Mouse (Mus musculus) cortical plate, adult 2 months (tissue): Measurements from ENCODE around the gene Rpl9-ps6. TPM values are rescaled to one million over a fixed set of nuclear protein-coding genes. Genes with fewer than 3 reads are reported as not detected.

Experiments used
- H3K27ac ChIP-seq: fragments of 200-500 bp; 2 replicates; pipeline ENCODE4 v1.5.1; 2012; ENCODE audit warnings: low read length, control low read depth, inconsistent platforms; ENCODE audit not compliant: insufficient read depth
- H3K4me1 ChIP-seq: fragments of 200-500 bp; 2 replicates; pipeline ENCODE4 v1.6.1; 2011; ENCODE audit warnings: low read length; ENCODE audit not compliant: control insufficient read depth, insufficient read depth
- H3K4me3 ChIP-seq: fragments of 200-500 bp; 2 replicates; pipeline ENCODE4 v1.5.1; 2011; ENCODE audit warnings: mild to moderate bottlenecking, low read length, control low read depth; ENCODE audit not compliant: insufficient read depth
- CTCF ChIP-seq: fragments of 200-500 bp; IDR thresholded peaks from 2 replicates; pipeline ENCODE4 v1.5.1; 2011; ENCODE audit warnings: mild to moderate bottlenecking, control low read depth, low read length; ENCODE audit not compliant: insufficient read depth; ENCODE audit errors: extremely low read depth
- POLR2A ChIP-seq: fragments of 200-500 bp; IDR thresholded peaks from 2 replicates; pipeline ENCODE4 v1.6.1; 2011; ENCODE audit warnings: mild to moderate bottlenecking, low read length, control low read depth; ENCODE audit not compliant: insufficient read depth; ENCODE audit errors: extremely low read depth
- polyA plus RNA-seq: library from polyadenylated mRNA; depleted of rRNA; stranded (reverse); fragments of >200 nt; gene quantifications from 2 replicates; pipeline ENCODE4 v1.2.3, GENCODE M21; 2012; rRNA removed

The Rpl9-ps6 gene
- polyA plus RNA-seq, 1 experiment = 46.1 TPM

- Histone ChIP-seq H3K4me3 (no peak overlapping the region), H3K4me1 (no peaks in the 10 kb centered on the region), H3K27ac (no peak overlapping the region)
- TF ChIP-seq CTCF (no peak), POLR2A (no peak)
Observed at GRCm38 (mm10) chr19:32419069-32419468, 47.3 kb downstream of the Rpl9-ps6 start.

GRCm38 (mm10) chr19:32416692-32417317 lies 49.6 kb downstream of the Rpl9-ps6 start:
- Histone ChIP-seq H3K27ac (no peak overlapping the region), H3K4me3 (no peak overlapping the region), H3K4me1 (no peaks in the 10 kb centered on the region)
- TF ChIP-seq CTCF = no peak

Other genes starting within 250 kb of the Rpl9-ps6 start
- gene Sgms1, start 76.9 kb downstream of the Rpl9-ps6 start, polyA plus RNA-seq = 34.3 and 37.6 TPM in 2 replicates
- gene Minpp1, start 19.2 kb upstream of the Rpl9-ps6 start, polyA plus RNA-seq = 46.2 and 48.3 TPM in 2 replicates
- 8.6 and 10.3 TPM in 2 replicates for gene Papss2, start 129.2 kb upstream of the Rpl9-ps6 start, polyA plus RNA-seq